Mouse (Mus musculus): ENCODE data around the gene Lmo7. TPM values are rescaled to one million over a fixed set of nuclear protein-coding genes. Genes with fewer than 3 reads are reported as not detected.

Lmo7 gene
- total RNA-seq, 1 experiment: 19.4 TPM

GRCm38 (mm10) chr14:101822871-101823270 lies 93.1 kb downstream of the Lmo7 start:
- no peak for DNase-seq (ENCODE audit: low read depth, low spot score)
- H3K4me3 ChIP-seq (ENCODE audit: insufficient read depth in 1 of 2, low read depth in 1 of 2, low read length in 2 of 2, poor library complexity in 1 of 2, severe bottlenecking in 1 of 2): no peak overlapping the region
- no peaks in the 10 kb centered on the region for H3K36me3 ChIP-seq (ENCODE audit: control insufficient read depth, insufficient read depth, low read length, poor library complexity, severe bottlenecking)
- TF ChIP-seq ZNF384 (IDR thresholded peaks at IDR 0.05; ENCODE audit: low read depth, low read length) (no peak), MAFK (IDR thresholded peaks at IDR 0.05; ENCODE audit: insufficient read depth, low read depth, low read length) (no peak), HCFC1 (IDR thresholded peaks at IDR 0.05; ENCODE audit: borderline replicate concordance, insufficient read depth, low read length) (no peak), CHD2 (IDR thresholded peaks at IDR 0.05; ENCODE audit: low read depth, low read length) (no peak)
- no peak overlapping the region for H3K27ac ChIP-seq (ENCODE audit: insufficient read depth, low read depth, low read length, poor library complexity, severe bottlenecking)
- peaks cover 0 to 2% of the 10 kb centered on the region in 2 experiments; a peak in 1 of 4 replicates for H3K4me1 ChIP-seq (ENCODE audit: control insufficient read depth in 2 of 2, insufficient read depth in 2 of 2, low read length in 2 of 2, poor library complexity in 1 of 2)
- in situ Hi-C loops (cut with MboI; ENCODE audit: low sequenced_read_pairs in 2 of 2, unreplicated experiment in 2 of 2): no loop called here
- H3K9me3 ChIP-seq (ENCODE audit: control insufficient read depth, insufficient read depth, low read depth, low read length): no peaks in the 10 kb centered on the region
- H3K9ac ChIP-seq (ENCODE audit: insufficient read depth, low read depth, low read length, poor library complexity, severe bottlenecking): no peak overlapping the region

DNA sequence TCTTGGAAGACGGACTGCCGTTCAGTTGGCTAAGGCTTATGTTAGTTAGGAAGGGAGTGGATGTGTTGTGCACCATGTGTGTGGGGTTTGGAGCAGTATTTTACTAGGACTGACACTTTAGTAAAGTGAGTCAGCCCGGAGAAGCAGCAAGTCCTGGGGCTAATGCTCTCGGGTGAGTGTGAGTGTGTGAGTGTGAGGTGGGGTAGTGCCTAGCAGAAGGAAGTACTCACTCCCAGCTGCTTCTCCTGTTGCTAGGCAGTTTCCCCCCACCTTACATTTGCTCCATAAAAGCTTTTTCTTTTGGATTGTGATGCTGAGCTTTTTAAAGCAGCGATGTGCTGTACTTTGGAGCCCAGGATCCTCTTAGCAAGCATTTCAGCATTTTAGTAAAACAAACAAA lies 99.9 kb downstream of the Lmo7 start:
- no peak for TF ChIP-seq ZC3H11A (IDR thresholded peaks at IDR 0.05; ENCODE audit: borderline replicate concordance, low read depth, low read length)
- TF ChIP-seq CHD2 (IDR thresholded peaks at IDR 0.05; ENCODE audit: low read depth, low read length): no peak
- no peak for TF ChIP-seq MAFK (IDR thresholded peaks at IDR 0.05; ENCODE audit: insufficient read depth, low read depth, low read length)
- no peak for TF ChIP-seq HCFC1 (IDR thresholded peaks at IDR 0.05; ENCODE audit: borderline replicate concordance, insufficient read depth, low read length)
- no peak for TF ChIP-seq ZNF384 (IDR thresholded peaks at IDR 0.05; ENCODE audit: low read depth, low read length)
- Histone ChIP-seq H3K4me3 (ENCODE audit: insufficient read depth in 1 of 2, low read depth in 1 of 2, low read length in 2 of 2, poor library complexity in 1 of 2, severe bottlenecking in 1 of 2) (no peak overlapping the region), H3K36me3 (ENCODE audit: control insufficient read depth, insufficient read depth, low read length, poor library complexity, severe bottlenecking) (no peaks in the 10 kb centered on the region), H3K9ac (ENCODE audit: insufficient read depth, low read depth, low read length, poor library complexity, severe bottlenecking) (no peak overlapping the region), H3K4me1 (ENCODE audit: control insufficient read depth in 2 of 2, insufficient read depth in 2 of 2, low read length in 2 of 2, poor library complexity in 1 of 2) (no peaks in the 10 kb centered on the region), H3K9me3 (ENCODE audit: control insufficient read depth, insufficient read depth, low read depth, low read length) (no peaks in the 10 kb centered on the region), H3K27ac (ENCODE audit: insufficient read depth, low read depth, low read length, poor library complexity, severe bottlenecking) (no peak overlapping the region)
- no peak for DNase-seq (ENCODE audit: low read depth, low spot score)
- in situ Hi-C loops (cut with MboI; ENCODE audit: low sequenced_read_pairs in 2 of 2, unreplicated experiment in 2 of 2): no loop called here

DNA sequence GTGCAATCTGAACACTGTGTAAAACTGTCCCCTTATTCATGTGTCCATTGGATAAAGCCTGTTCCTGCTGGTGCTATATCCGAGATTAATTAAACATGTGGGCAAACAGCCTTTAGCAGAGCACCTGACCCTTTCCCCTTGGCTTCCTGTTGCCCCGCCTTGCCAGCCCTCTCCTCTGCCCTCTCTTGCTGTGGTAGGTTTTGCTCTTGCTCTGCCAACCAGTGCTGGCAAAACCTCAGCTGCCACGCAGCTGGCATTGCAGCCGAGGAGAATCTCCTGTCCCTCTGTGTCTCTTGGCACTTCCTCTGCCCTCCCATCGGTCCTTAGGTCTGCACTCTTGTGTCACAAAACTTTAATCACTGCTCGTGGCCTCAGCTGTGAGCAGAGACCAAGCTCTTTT lies 100.4 kb downstream of the Lmo7 start:
- no peak overlapping the region for H3K27ac ChIP-seq (ENCODE audit: insufficient read depth, low read depth, low read length, poor library complexity, severe bottlenecking)
- in situ Hi-C loops (cut with MboI; ENCODE audit: low sequenced_read_pairs in 2 of 2, unreplicated experiment in 2 of 2): no loop called here
- H3K4me3 ChIP-seq (ENCODE audit: insufficient read depth in 1 of 2, low read depth in 1 of 2, low read length in 2 of 2, poor library complexity in 1 of 2, severe bottlenecking in 1 of 2): no peak overlapping the region
- no peak overlapping the region for H3K9ac ChIP-seq (ENCODE audit: insufficient read depth, low read depth, low read length, poor library complexity, severe bottlenecking)
- TF ChIP-seq ZC3H11A (IDR thresholded peaks at IDR 0.05; ENCODE audit: borderline replicate concordance, low read depth, low read length) (no peak), MAFK (IDR thresholded peaks at IDR 0.05; ENCODE audit: insufficient read depth, low read depth, low read length) (no peak), ZNF384 (IDR thresholded peaks at IDR 0.05; ENCODE audit: low read depth, low read length) (no peak), HCFC1 (IDR thresholded peaks at IDR 0.05; ENCODE audit: borderline replicate concordance, insufficient read depth, low read length) (no peak), CHD2 (IDR thresholded peaks at IDR 0.05; ENCODE audit: low read depth, low read length) (no peak)
- no peaks in the 10 kb centered on the region for H3K4me1 ChIP-seq (ENCODE audit: control insufficient read depth in 2 of 2, insufficient read depth in 2 of 2, low read length in 2 of 2, poor library complexity in 1 of 2)
- H3K36me3 ChIP-seq (ENCODE audit: control insufficient read depth, insufficient read depth, low read length, poor library complexity, severe bottlenecking): no peaks in the 10 kb centered on the region
- no peak for DNase-seq (ENCODE audit: low read depth, low spot score)
- H3K9me3 ChIP-seq (ENCODE audit: control insufficient read depth, insufficient read depth, low read depth, low read length): no peaks in the 10 kb centered on the region

DNA sequence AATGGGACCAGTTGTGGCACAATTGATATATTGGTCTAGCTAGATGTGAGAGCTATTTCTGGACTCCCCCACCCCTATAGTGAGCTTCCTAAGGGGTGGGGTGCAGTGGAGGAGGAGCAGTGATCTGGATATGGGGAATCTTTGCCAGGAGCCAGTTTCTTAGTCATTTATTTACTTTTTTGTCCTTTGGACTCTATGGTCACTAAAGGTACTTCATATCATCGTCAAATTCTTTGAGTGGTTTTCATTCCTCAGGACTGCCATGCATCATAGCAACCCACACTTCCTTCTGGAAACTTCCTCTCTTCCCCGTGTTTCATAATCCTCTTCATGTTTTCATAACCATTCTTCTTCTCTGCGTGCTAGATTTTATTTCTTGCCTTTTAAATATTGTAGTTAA lies 104.4 kb downstream of the Lmo7 start:
- no peak for DNase-seq (ENCODE audit: low read depth, low spot score)
- Histone ChIP-seq H3K4me3 (ENCODE audit: insufficient read depth in 1 of 2, low read depth in 1 of 2, low read length in 2 of 2, poor library complexity in 1 of 2, severe bottlenecking in 1 of 2) (no peak overlapping the region), H3K27ac (ENCODE audit: insufficient read depth, low read depth, low read length, poor library complexity, severe bottlenecking) (no peak overlapping the region), H3K9me3 (ENCODE audit: control insufficient read depth, insufficient read depth, low read depth, low read length) (no peaks in the 10 kb centered on the region), H3K9ac (ENCODE audit: insufficient read depth, low read depth, low read length, poor library complexity, severe bottlenecking) (no peak overlapping the region), H3K4me1 (ENCODE audit: control insufficient read depth in 2 of 2, insufficient read depth in 2 of 2, low read length in 2 of 2, poor library complexity in 1 of 2) (no peaks in the 10 kb centered on the region), H3K36me3 (ENCODE audit: control insufficient read depth, insufficient read depth, low read length, poor library complexity, severe bottlenecking) (no peaks in the 10 kb centered on the region)
- in situ Hi-C loops (cut with MboI; ENCODE audit: low sequenced_read_pairs in 2 of 2, unreplicated experiment in 2 of 2): no loop called here
- TF ChIP-seq MAFK (IDR thresholded peaks at IDR 0.05; ENCODE audit: insufficient read depth, low read depth, low read length): no peak
- TF ChIP-seq ZNF384 (IDR thresholded peaks at IDR 0.05; ENCODE audit: low read depth, low read length): no peak
- TF ChIP-seq ZC3H11A (IDR thresholded peaks at IDR 0.05; ENCODE audit: borderline replicate concordance, low read depth, low read length): no peak
- TF ChIP-seq HCFC1 (IDR thresholded peaks at IDR 0.05; ENCODE audit: borderline replicate concordance, insufficient read depth, low read length): no peak
- no peak for TF ChIP-seq CHD2 (IDR thresholded peaks at IDR 0.05; ENCODE audit: low read depth, low read length)

DNA sequence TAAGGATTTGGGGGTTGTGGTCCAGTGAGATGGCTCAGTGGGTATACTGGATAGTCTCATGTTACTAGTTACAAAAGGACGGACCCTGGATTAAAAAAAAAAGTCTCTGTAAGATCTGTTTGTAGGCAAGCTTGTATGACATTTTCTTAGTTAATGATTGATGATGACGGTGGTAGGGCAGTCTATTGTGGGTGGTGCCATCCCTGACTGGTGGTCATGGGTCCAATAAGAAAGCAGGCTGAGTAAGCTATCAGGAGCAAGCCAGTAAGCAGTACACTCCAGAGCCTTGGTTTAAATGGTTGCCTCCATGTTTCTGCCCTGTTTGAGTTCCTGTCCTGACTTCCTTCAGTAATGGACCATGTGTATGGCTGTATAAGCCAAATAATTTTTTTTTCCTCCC lies 106.6 kb downstream of the Lmo7 start:
- no peak for TF ChIP-seq MAFK (IDR thresholded peaks at IDR 0.05; ENCODE audit: insufficient read depth, low read depth, low read length)
- TF ChIP-seq ZNF384 (IDR thresholded peaks at IDR 0.05; ENCODE audit: low read depth, low read length): no peak
- no peak for TF ChIP-seq HCFC1 (IDR thresholded peaks at IDR 0.05; ENCODE audit: borderline replicate concordance, insufficient read depth, low read length)
- TF ChIP-seq ZC3H11A (IDR thresholded peaks at IDR 0.05; ENCODE audit: borderline replicate concordance, low read depth, low read length): no peak
- TF ChIP-seq CHD2 (IDR thresholded peaks at IDR 0.05; ENCODE audit: low read depth, low read length): no peak
- Histone ChIP-seq H3K9me3 (ENCODE audit: control insufficient read depth, insufficient read depth, low read depth, low read length) (no peaks in the 10 kb centered on the region), H3K27ac (ENCODE audit: insufficient read depth, low read depth, low read length, poor library complexity, severe bottlenecking) (no peak overlapping the region), H3K9ac (ENCODE audit: insufficient read depth, low read depth, low read length, poor library complexity, severe bottlenecking) (no peak overlapping the region), H3K4me1 (ENCODE audit: control insufficient read depth in 2 of 2, insufficient read depth in 2 of 2, low read length in 2 of 2, poor library complexity in 1 of 2) (0 out of 4 replicates have a peak, but pooled peaks cover 0 to 4% of the 10 kb centered on the region in 2 experiments), H3K4me3 (ENCODE audit: insufficient read depth in 1 of 2, low read depth in 1 of 2, low read length in 2 of 2, poor library complexity in 1 of 2, severe bottlenecking in 1 of 2) (no peak overlapping the region), H3K36me3 (ENCODE audit: control insufficient read depth, insufficient read depth, low read length, poor library complexity, severe bottlenecking) (no peaks in the 10 kb centered on the region)
- in situ Hi-C loops (cut with MboI; ENCODE audit: low sequenced_read_pairs in 2 of 2, unreplicated experiment in 2 of 2): no loop called here
- no peak for DNase-seq (ENCODE audit: low read depth, low spot score)
